Comparison of ENCODE assay signal across 19 mouse cellular contexts in genomic region chr12:5182586-5182985, GRCm38 (mm10).
DNase-seq lines count a peak whose midpoint lies in the region; ATAC-seq and TF ChIP-seq lines count a peak whose summit lies in the region.
"Had no signal": no experiment of that assay in that cellular context is flagged by ENCODE, and none has a peak within 500 bp of the region (broad histone marks: within the 10 kb centered on the region; RNA-seq: fewer than 3 reads in every experiment).

No protein-coding gene starts in this region.

- intact Hi-C loops in gastrocnemius, adult 2 months (cut with DNase I): no loop called here

- no peaks in the 10 kb centered on the region for H3K27me3 ChIP-seq in midbrain, embryonic 14.5 days (ENCODE audit: control insufficient read depth, insufficient read depth, low read length)
- H3K27me3 ChIP-seq in midbrain, embryonic 10.5 days (ENCODE audit: low read depth, poor library complexity, severe bottlenecking): no peaks in the 10 kb centered on the region
- no peaks in the 10 kb centered on the region for H3K27me3 ChIP-seq in midbrain, embryonic 15.5 days (replicated peaks)
- H3K27me3 ChIP-seq: heart, embryonic 12.5 days; intestine, embryonic 15.5 days had no signal

- H3K9ac ChIP-seq in midbrain, embryonic 14.5 days (replicated peaks; ENCODE audit: low read length): no peak overlapping the region
- no peak overlapping the region for H3K9ac ChIP-seq in midbrain, embryonic 15.5 days
- H3K9ac ChIP-seq: heart, embryonic 12.5 days; intestine, embryonic 15.5 days; liver, postnatal 0 days had no signal

- peaks cover 20% of the 10 kb centered on the region for H3K4me1 ChIP-seq in midbrain, embryonic 14.5 days (ENCODE audit: control insufficient read depth, insufficient read depth, low read length)
- peaks cover 5% of the 10 kb centered on the region for H3K4me1 ChIP-seq in midbrain, embryonic 10.5 days
- peaks cover 21% of the 10 kb centered on the region for H3K4me1 ChIP-seq in midbrain, embryonic 15.5 days

- TF ChIP-seq CTCF in gastrocnemius, adult 2 months (IDR thresholded peaks at IDR 0.05): no peak

- peak; percentile 12 for DNase-seq in gastrocnemius, adult 2 months
- no peak for DNase-seq in gastrocnemius, postnatal 25 days
- DNase-seq in midbrain, embryonic 14.5 days: no peak
- DNase-seq in midbrain, embryonic 10.5 days (ENCODE audit: low spot score): no peak
- no peak for DNase-seq in thymus, postnatal 0 days (ENCODE audit: low spot score)
- no peak for DNase-seq in B cell, adult 2 months
- DNase-seq: cerebellum, adult 8-10 months; heart, adult 11 months; liver, postnatal 0 days; lung, postnatal 14 days; retina, postnatal 1 day; right cerebral cortex, postnatal 4 days; thymus, adult 2 months had no signal

- 80% methylated on average over 4 of the region's 4 CpGs for WGBS in midbrain, embryonic 14.5 days
- WGBS in midbrain, embryonic 10.5 days: 85% methylated on average over 4 of the region's 4 CpGs
- WGBS in midbrain, embryonic 15.5 days: 63% methylated on average over 4 of the region's 4 CpGs

- H3K36me3 ChIP-seq in midbrain, embryonic 14.5 days (ENCODE audit: control insufficient read depth, insufficient read depth, low read length): no peaks in the 10 kb centered on the region
- H3K36me3 ChIP-seq in midbrain, embryonic 10.5 days: no peaks in the 10 kb centered on the region
- H3K36me3 ChIP-seq in midbrain, embryonic 15.5 days (replicated peaks): no peaks in the 10 kb centered on the region
- H3K36me3 ChIP-seq: heart, embryonic 12.5 days; intestine, embryonic 15.5 days; limb, embryonic 10.5 days had no signal

- ATAC-seq in midbrain, embryonic 14.5 days (ENCODE audit: low FRiP score, low TSS enrichment): no peak
- ATAC-seq in midbrain, embryonic 15.5 days (replicated peaks): 0 out of 2 replicates have a peak, but pooled peaks have one; percentile 38
- ATAC-seq: forebrain, embryonic 14.5 days; intestine, embryonic 15.5 days; liver, postnatal 0 days had no signal

- H3K27ac ChIP-seq in gastrocnemius, adult 2 months: peak overlapping the region; percentile 24; the same call in 1 of the 2 replicates
- 0 out of 2 replicates have a peak overlapping the region, but pooled peaks have one; percentile 27 for H3K27ac ChIP-seq in midbrain, embryonic 14.5 days (replicated peaks; ENCODE audit: low read depth, low read length)
- no peak overlapping the region for H3K27ac ChIP-seq in midbrain, embryonic 10.5 days (replicated peaks)
- no peak overlapping the region for H3K27ac ChIP-seq in midbrain, embryonic 15.5 days
- H3K27ac ChIP-seq: intestine, embryonic 15.5 days; limb, embryonic 10.5 days had no signal

- no peak overlapping the region for H3K4me2 ChIP-seq in midbrain, embryonic 14.5 days (ENCODE audit: low read length)
- H3K4me2 ChIP-seq in midbrain, embryonic 15.5 days: no peak overlapping the region
- H3K4me2 ChIP-seq: heart, embryonic 12.5 days; intestine, embryonic 15.5 days had no signal

- H3K4me3 ChIP-seq in gastrocnemius, adult 2 months: no peak overlapping the region
- H3K4me3 ChIP-seq in midbrain, embryonic 14.5 days (replicated peaks; ENCODE audit: low read depth, low read length): no peak overlapping the region
- no peak overlapping the region for H3K4me3 ChIP-seq in midbrain, embryonic 10.5 days
- H3K4me3 ChIP-seq in midbrain, embryonic 15.5 days: no peak overlapping the region
- H3K4me3 ChIP-seq: erythroblast, embryonic 14.5 days; heart, embryonic 12.5 days; intestine, embryonic 15.5 days; limb, embryonic 10.5 days had no signal

- H3K9me3 ChIP-seq in midbrain, embryonic 14.5 days (ENCODE audit: control insufficient read depth, low read length): no peaks in the 10 kb centered on the region
- no peaks in the 10 kb centered on the region for H3K9me3 ChIP-seq in midbrain, embryonic 10.5 days (replicated peaks)
- no peaks in the 10 kb centered on the region for H3K9me3 ChIP-seq in midbrain, embryonic 15.5 days
- H3K9me3 ChIP-seq: heart, embryonic 12.5 days; intestine, embryonic 15.5 days; limb, embryonic 10.5 days had no signal

Comparison
In these comparisons a context has a peak if more than half of its experiments do, and no peak if none do; other contexts are left out.
1. H3K27ac ChIP-seq: peak in gastrocnemius, adult 2 months (single experiment) and midbrain, embryonic 14.5 days (single experiment); none in midbrain, embryonic 10.5 days (single experiment) and midbrain, embryonic 15.5 days (single experiment).